Mouse (Mus musculus) heart, postnatal 0 days (tissue): Measurements from ENCODE around the gene Glod4. TPM values are rescaled to one million over a fixed set of nuclear protein-coding genes. Genes with fewer than 3 reads are reported as not detected.
A peak's percentile ranks its signal among the peaks of the same experiment; 100 is the strongest.

Experiments used
- ATAC-seq: fragments of 200-750 bp; cut with Nextera tagmentation; 2 replicates; pipeline ENCODE4 v1.8.0; 2017; ENCODE audit warnings: low read depth, moderate number of reproducible peaks, moderate library complexity; ENCODE audit not compliant: insufficient read depth
- DNase-seq: peaks from one replicate; pipeline ENCODE4 v3.0.0-alpha.2; 2016; ENCODE audit warnings: low spot score
- H3K27ac ChIP-seq: fragments of 300-500 bp; sonication (generic); 2 replicates; pipeline ENCODE4 v1.5.1; 2014; ENCODE audit warnings: low read depth, mild to moderate bottlenecking
- H3K27me3 ChIP-seq: fragments of 300-500 bp; sonication (generic); 2 replicates; pipeline ENCODE4 v1.6.1; 2014; ENCODE audit warnings: low read length, mixed read lengths; ENCODE audit not compliant: control insufficient read depth, insufficient read depth
- H3K36me3 ChIP-seq: fragments of 300-500 bp; sonication (generic); replicated peaks from 2 replicates; pipeline ENCODE4 v1.6.1; 2014; ENCODE audit warnings: low read length, mixed read lengths; ENCODE audit not compliant: control insufficient read depth, insufficient read depth
- H3K4me1 ChIP-seq: fragments of 300-500 bp; sonication (generic); 2 replicates; pipeline ENCODE4 v1.6.1; 2014; ENCODE audit warnings: antibody characterized with exemption; ENCODE audit not compliant: control insufficient read depth, insufficient read depth
- H3K4me2 ChIP-seq: fragments of 300-500 bp; sonication (generic); 2 replicates; pipeline ENCODE4 v1.6.1; 2014; ENCODE audit warnings: low read depth, mild to moderate bottlenecking, low read length, moderate library complexity
- H3K4me3 ChIP-seq: fragments of 300-500 bp; sonication (generic); 2 replicates; pipeline ENCODE4 v1.5.1; 2014; ENCODE audit warnings: low read depth, low read length
- H3K9ac ChIP-seq: fragments of 300-500 bp; sonication (generic); replicated peaks from 2 replicates; pipeline ENCODE4 v1.6.1; 2014; ENCODE audit warnings: low read depth, low read length, mixed read lengths
- H3K9me3 ChIP-seq: fragments of 300-500 bp; sonication (generic); replicated peaks from 2 replicates; pipeline ENCODE4 v1.6.1; 2016; ENCODE audit warnings: low read length; ENCODE audit not compliant: control insufficient read depth
- CTCF ChIP-seq: IDR thresholded peaks from 2 replicates; pipeline ENCODE4 v1.5.1; 2016; ENCODE audit warnings: antibody characterized with exemption, control low read depth, low read depth
- EP300 ChIP-seq: IDR thresholded peaks from 2 replicates; pipeline ENCODE4 v1.6.1; 2016; ENCODE audit warnings: antibody characterized with exemption, low read depth
- WGBS: fragments of 180-500 bp; shearing (Covaris S2); extraction: QIAGEN DNeasy Blood & Tissue Kit; methylation state at CpG from one replicate; pipeline ENCODE4 v1.1.7; 2014; 5-methylcytosine and 5-hydroxymethylcytosine counted together
- polyA plus RNA-seq: library from polyadenylated mRNA; unstranded; fragments of >200 nt; fragmentation: Nextera tagmentation; extraction: Ambion mirVana; gene quantifications from 2 replicates; pipeline ENCODE4 v1.2.1, GENCODE M21; 2015
- total RNA-seq: library from RNA; depleted of rRNA; stranded (reverse); fragments of >200 nt; gene quantifications from 2 replicates; pipeline ENCODE4 v1.2.3, GENCODE M21; 2014; ENCODE audit warnings: low replicate concordance

The Glod4 gene
- total and polyA plus RNA-seq, 2 experiments from 2014 or later = 30.6 to 102 TPM

- WGBS = 81% methylated on average over 6 of the region's 6 CpGs
- Histone ChIP-seq H3K4me3 (no peak overlapping the region), H3K9me3 (no peaks in the 10 kb centered on the region), H3K9ac (no peak overlapping the region), H3K27ac (no peak overlapping the region), H3K36me3 (no peaks in the 10 kb centered on the region), H3K4me1 (no peaks in the 10 kb centered on the region), H3K4me2 (no peak overlapping the region), H3K27me3 (no peaks in the 10 kb centered on the region)
- TF ChIP-seq CTCF = no peak
- no peak for TF ChIP-seq EP300
- ATAC-seq (no peak), DNase-seq (no peak)
Observed at GRCm38 (mm10) chr11:76186908-76187307, 56.6 kb downstream of the Glod4 start.

- Histone ChIP-seq H3K4me3 (no peak overlapping the region), H3K27ac (no peak overlapping the region), H3K9ac (no peak overlapping the region), H3K4me2 (no peak overlapping the region), H3K36me3 (no peaks in the 10 kb centered on the region), H3K27me3 (no peaks in the 10 kb centered on the region), H3K4me1 (peaks cover 7% of the 10 kb centered on the region; the same call in 1 of the 2 replicates), H3K9me3 (no peaks in the 10 kb centered on the region)
- DNase-seq (no peak), ATAC-seq (no peak)
- 84% methylated on average over 4 of the region's 4 CpGs for WGBS
- TF ChIP-seq EP300 (no peak), CTCF (no peak)
Observed at GRCm38 (mm10) chr11:76183745-76184144, 59.8 kb downstream of the Glod4 start.

- H3K27ac ChIP-seq = peak overlapping the region; percentile 54; the same call in 1 of the 2 replicates
- H3K9me3 ChIP-seq = no peaks in the 10 kb centered on the region
- DNase-seq (no peak), ATAC-seq (0 out of 2 replicates have a peak, but pooled peaks have one; percentile 5)
- peak overlapping the region; percentile 75 for H3K4me3 ChIP-seq
- H3K4me1 ChIP-seq = peaks cover 15% of the 10 kb centered on the region
- 16% methylated on average over 7 of the region's 7 CpGs for WGBS
- TF ChIP-seq EP300 (no peak), CTCF (no peak)
- no peaks in the 10 kb centered on the region for H3K36me3 ChIP-seq
- H3K27me3 ChIP-seq = no peaks in the 10 kb centered on the region
- H3K9ac ChIP-seq = peak overlapping the region; percentile 67
- peak overlapping the region; percentile 89 for H3K4me2 ChIP-seq
Observed at GRCm38 (mm10) chr11:76180146-76180540, 63.4 kb downstream of the Glod4 start.

GRCm38 (mm10) chr11:76179495-76180145 is 63.9 kb downstream of the Glod4 start, which contains the start of the genes Vps53 and Fam57a:
Vps53 (minus strand) TSS chr11:76179647.
Fam57a (plus strand) TSS chr11:76179671.
- DNase-seq (peak; percentile 88), ATAC-seq (peak; percentile 90)
- H3K4me2 ChIP-seq = peak within 1 kb of the TSS; percentile 89
- no peaks in the 10 kb centered on the region for H3K27me3 ChIP-seq
- peaks cover 15% of the 10 kb centered on the region for H3K4me1 ChIP-seq
- no peaks in the 10 kb centered on the region for H3K36me3 ChIP-seq
- no peaks in the 10 kb centered on the region for H3K9me3 ChIP-seq
- peak within 1 kb of the TSS; percentile 67 for H3K9ac ChIP-seq
- peak within 1 kb of the TSS; percentile 75 for H3K4me3 ChIP-seq
- H3K27ac ChIP-seq = peak within 1 kb of the TSS; percentile 54
- TF ChIP-seq EP300 (no peak), CTCF (no peak)
- under 1% methylated on average over 37 of the region's 37 CpGs for WGBS

GRCm38 (mm10) chr11:76178726-76179494 is 64.6 kb downstream of the Glod4 start:
- peak; percentile 16 for DNase-seq

More at GRCm38 (mm10) chr11:76178726-76179494, 64.6 kb downstream of the Glod4 start:
- Histone ChIP-seq H3K36me3 (peaks cover 5% of the 10 kb centered on the region; the same call in 1 of the 2 replicates), H3K4me3 (peak overlapping the region; percentile 75), H3K4me2 (peak overlapping the region; percentile 89), H3K27ac (peak overlapping the region; percentile 54), H3K9ac (peak overlapping the region; percentile 67), H3K9me3 (no peaks in the 10 kb centered on the region), H3K27me3 (no peaks in the 10 kb centered on the region), H3K4me1 (peaks cover 15% of the 10 kb centered on the region)
- 1% methylated on average over 28 of the region's 28 CpGs for WGBS
- ATAC-seq = peak; percentile 66
- TF ChIP-seq EP300 (no peak), CTCF (no peak)
